Mouse (Mus musculus) embryonic facial prominence, embryonic 12.5 days (tissue): Measurements from ENCODE around the gene Mrap2. TPM values are rescaled to one million over a fixed set of nuclear protein-coding genes. Genes with fewer than 3 reads are reported as not detected.

Experiments
- ATAC-seq: fragments of 200-750 bp; cut with Nextera tagmentation; 2 replicates; pipeline ENCODE4 v1.8.0; 2017; ENCODE audit not compliant: insufficient number of reproducible peaks, insufficient read depth, low FRiP score, low TSS enrichment
- H3K27ac ChIP-seq: fragments of 300-500 bp; sonication (generic); 2 replicates; pipeline ENCODE4 v1.5.1; 2016; ENCODE audit warnings: mild to moderate bottlenecking
- H3K27me3 ChIP-seq: fragments of 300-500 bp; sonication (generic); 2 replicates; pipeline ENCODE4 v1.6.1; 2016; ENCODE audit warnings: mild to moderate bottlenecking, moderate library complexity
- H3K36me3 ChIP-seq: fragments of 300-500 bp; sonication (generic); 2 replicates; pipeline ENCODE4 v1.6.1; 2016; ENCODE audit warnings: mild to moderate bottlenecking
- H3K4me1 ChIP-seq: fragments of 300-500 bp; sonication (generic); 2 replicates; pipeline ENCODE4 v1.6.1; 2016
- H3K4me2 ChIP-seq: fragments of 300-500 bp; sonication (generic); replicated peaks from 2 replicates; pipeline ENCODE4 v1.6.1; 2016; ENCODE audit warnings: mild to moderate bottlenecking, moderate library complexity
- H3K4me3 ChIP-seq: fragments of 300-500 bp; sonication (generic); 2 replicates; pipeline ENCODE4 v1.5.1; 2016; ENCODE audit warnings: mild to moderate bottlenecking
- H3K9ac ChIP-seq: fragments of 300-500 bp; sonication (generic); 2 replicates; pipeline ENCODE4 v1.6.1; 2016; ENCODE audit warnings: mild to moderate bottlenecking, moderate library complexity
- H3K9me3 ChIP-seq: fragments of 300-500 bp; sonication (generic); 2 replicates; pipeline ENCODE4 v1.6.1; 2016; ENCODE audit warnings: mild to moderate bottlenecking, moderate library complexity
- WGBS: fragments of 180-500 bp; shearing (Covaris S2); methylation state at CpG from one replicate; pipeline ENCODE4 v1.1.7; 2016; 5-methylcytosine and 5-hydroxymethylcytosine counted together
- polyA plus RNA-seq: library from polyadenylated mRNA; unstranded; fragments of >200 nt; fragmentation: Nextera tagmentation; extraction: Ambion mirVana; gene quantifications from 2 replicates; pipeline ENCODE4 v1.2.1, GENCODE M21; 2016

Mrap2 gene
- polyA plus RNA-seq, 1 experiment from 2014 or later, result 0.19 TPM

- H3K4me2 ChIP-seq, result no peak overlapping the region
- H3K9me3 ChIP-seq, result no peaks in the 10 kb centered on the region
- H3K27me3 ChIP-seq, result peaks cover 36% of the 10 kb centered on the region
- peaks cover 17% of the 10 kb centered on the region; the same call in 1 of the 2 replicates for H3K4me1 ChIP-seq
- H3K36me3 ChIP-seq, result no peaks in the 10 kb centered on the region
- H3K9ac ChIP-seq, result no peak overlapping the region
- H3K4me3 ChIP-seq, result no peak overlapping the region; the same call in 1 of the 2 replicates
- no peak overlapping the region for H3K27ac ChIP-seq
- no peak for ATAC-seq
- 26% methylated on average over 11 of the region's 11 CpGs for WGBS
These were observed 1.6 kb downstream of the Mrap2 start for GRCm38 (mm10) chr9:87145671-87146070.

GRCm38 (mm10) chr9:87146400-87146799 lies 2.3 kb downstream of the Mrap2 start:
- Histone ChIP-seq H3K27ac (no peak overlapping the region), H3K9ac (no peak overlapping the region), H3K4me1 (peaks cover 17% of the 10 kb centered on the region; the same call in 1 of the 2 replicates), H3K27me3 (peaks cover 36% of the 10 kb centered on the region), H3K36me3 (no peaks in the 10 kb centered on the region), H3K9me3 (no peaks in the 10 kb centered on the region), H3K4me3 (no peak overlapping the region), H3K4me2 (no peak overlapping the region)
- ATAC-seq, result no peak
- WGBS, result 77% methylated on average over 4 of the region's 4 CpGs

DNA sequence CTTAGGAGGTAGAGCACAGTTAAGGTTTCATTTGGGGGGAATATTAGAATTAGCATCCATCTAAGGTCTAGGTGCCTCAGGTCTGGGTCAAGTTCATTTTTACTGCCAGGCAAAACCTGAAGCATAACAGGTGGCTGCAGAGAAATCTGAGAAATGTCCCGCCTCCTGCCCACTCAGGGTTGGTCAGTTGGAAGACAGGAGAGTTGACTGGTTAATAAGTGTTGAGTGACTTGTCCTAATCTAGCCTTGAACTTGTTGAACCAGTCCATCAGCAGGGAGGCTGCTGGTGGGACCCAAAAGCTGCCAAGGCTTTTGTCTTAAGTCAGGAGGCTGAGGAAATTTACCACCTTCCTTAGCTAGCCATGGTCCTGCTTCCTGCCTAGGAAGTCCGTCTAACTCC lies 3.8 kb downstream of the Mrap2 start:
- no peaks in the 10 kb centered on the region for H3K36me3 ChIP-seq
- no peak for ATAC-seq
- peaks cover 17% of the 10 kb centered on the region; the same call in 1 of the 2 replicates for H3K4me1 ChIP-seq
- 67% methylated on average over 2 of the region's 2 CpGs for WGBS
- no peak overlapping the region for H3K4me3 ChIP-seq
- no peak overlapping the region for H3K9ac ChIP-seq
- no peak overlapping the region for H3K4me2 ChIP-seq
- no peak overlapping the region for H3K27ac ChIP-seq
- H3K9me3 ChIP-seq, result no peaks in the 10 kb centered on the region
- peaks cover 36% of the 10 kb centered on the region for H3K27me3 ChIP-seq

DNA sequence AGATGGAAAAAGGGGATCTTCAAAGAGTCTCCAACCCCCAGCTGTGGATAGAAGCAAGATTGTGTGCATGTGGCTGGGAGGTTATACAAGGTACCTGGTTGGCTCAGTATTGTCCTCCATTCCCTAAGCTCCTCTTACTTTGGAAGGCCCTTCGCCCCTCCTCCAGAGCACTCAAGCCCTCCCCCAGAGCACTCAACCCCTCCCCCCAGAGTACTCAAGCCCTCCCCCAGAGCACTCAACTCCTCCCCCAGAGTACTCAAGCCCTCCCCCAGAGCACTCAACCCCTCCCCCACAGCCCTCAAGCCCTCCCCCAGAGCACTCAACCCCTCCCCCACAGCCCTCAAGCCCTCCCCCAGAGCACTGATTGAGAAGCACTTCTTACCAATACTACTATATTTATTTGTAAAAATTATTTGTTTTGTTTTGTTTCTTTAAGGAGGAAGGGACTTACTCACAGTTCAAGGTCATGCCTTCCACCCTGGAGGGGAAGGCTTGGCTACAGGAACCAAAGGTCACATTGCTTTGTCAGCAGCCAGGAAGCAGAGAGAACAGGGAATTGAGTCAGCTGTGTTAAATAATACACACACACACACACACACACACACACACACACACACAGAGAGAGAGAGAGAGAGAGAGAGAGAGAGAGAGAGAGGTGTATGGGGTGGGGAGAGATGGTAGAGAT lies 8.7 kb downstream of the Mrap2 start:
- no peaks in the 10 kb centered on the region for H3K4me1 ChIP-seq
- no peak for ATAC-seq
- H3K27ac ChIP-seq, result no peak overlapping the region
- no peaks in the 10 kb centered on the region for H3K27me3 ChIP-seq
- H3K9ac ChIP-seq, result no peak overlapping the region
- no peak overlapping the region for H3K4me2 ChIP-seq
- no peaks in the 10 kb centered on the region for H3K9me3 ChIP-seq
- no peak overlapping the region for H3K4me3 ChIP-seq
- 92% methylated on average over 1 of the region's 1 CpGs for WGBS
- H3K36me3 ChIP-seq, result no peaks in the 10 kb centered on the region

- Histone ChIP-seq H3K9me3 (no peaks in the 10 kb centered on the region), H3K4me2 (no peak overlapping the region), H3K27me3 (no peaks in the 10 kb centered on the region), H3K27ac (no peak overlapping the region), H3K4me1 (peaks cover 4% of the 10 kb centered on the region; the same call in 1 of the 2 replicates), H3K36me3 (no peaks in the 10 kb centered on the region), H3K9ac (no peak overlapping the region), H3K4me3 (no peak overlapping the region)
- ATAC-seq, result no peak
- 72% methylated on average over 4 of the region's 4 CpGs for WGBS
These were observed 18.5 kb downstream of the Mrap2 start for GRCm38 (mm10) chr9:87162559-87162958.

- Histone ChIP-seq H3K9me3 (no peaks in the 10 kb centered on the region), H3K27ac (no peak overlapping the region), H3K4me1 (peaks cover 8% of the 10 kb centered on the region; the same call in 1 of the 2 replicates), H3K27me3 (no peaks in the 10 kb centered on the region), H3K36me3 (no peaks in the 10 kb centered on the region), H3K4me2 (no peak overlapping the region), H3K4me3 (no peak overlapping the region), H3K9ac (no peak overlapping the region)
- ATAC-seq, result no peak
- 65% methylated on average over 9 of the region's 9 CpGs for WGBS
These were observed 23.1 kb downstream of the Mrap2 start for GRCm38 (mm10) chr9:87167001-87167830.

DNA sequence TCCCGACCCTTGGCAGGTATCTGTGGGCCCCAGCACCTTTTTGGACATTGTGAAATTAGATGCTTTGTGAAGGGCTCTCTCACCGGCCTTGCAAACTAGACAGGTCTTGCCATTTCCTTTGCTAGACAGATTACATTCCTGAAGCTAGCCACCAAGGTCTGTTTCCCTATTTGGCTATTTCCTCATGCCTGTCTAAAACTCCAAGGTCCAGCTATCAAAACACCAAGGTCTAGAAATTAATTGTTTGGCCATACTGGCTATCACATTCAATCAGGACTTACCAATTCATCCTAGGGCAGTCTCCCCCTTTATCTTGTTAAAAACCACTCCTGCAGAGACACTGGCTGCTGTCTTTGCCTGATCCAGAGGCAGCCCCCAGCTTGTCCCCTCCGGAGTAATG lies 23.9 kb downstream of the Mrap2 start:
- Histone ChIP-seq H3K27me3 (no peaks in the 10 kb centered on the region), H3K4me2 (no peak overlapping the region), H3K36me3 (no peaks in the 10 kb centered on the region), H3K9ac (no peak overlapping the region), H3K4me3 (no peak overlapping the region), H3K4me1 (peaks cover 8% of the 10 kb centered on the region; the same call in 1 of the 2 replicates), H3K27ac (no peak overlapping the region), H3K9me3 (no peaks in the 10 kb centered on the region)
- ATAC-seq, result no peak
- WGBS, result 43% methylated on average over 3 of the region's 3 CpGs

DNA sequence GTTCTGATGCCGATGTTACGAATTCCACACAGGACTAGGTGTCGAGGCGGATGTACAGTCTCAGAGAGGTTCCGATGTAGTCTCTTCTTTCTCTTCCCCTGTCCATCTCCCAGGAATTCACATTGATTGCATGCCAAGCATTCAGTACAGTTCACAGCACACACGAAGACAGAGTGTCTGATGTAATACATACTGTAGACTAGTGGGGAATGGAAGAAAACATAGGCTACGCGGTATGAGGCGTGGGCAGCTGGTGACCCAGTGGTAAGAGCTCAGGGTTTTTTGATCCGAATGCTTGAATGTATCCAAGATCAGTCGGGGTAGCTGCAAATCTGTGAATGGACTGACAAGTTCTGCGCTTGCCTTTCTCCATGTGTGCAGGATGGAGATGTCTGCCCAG lies 25.0 kb downstream of the Mrap2 start:
- no peak overlapping the region for H3K4me3 ChIP-seq
- no peaks in the 10 kb centered on the region for H3K27me3 ChIP-seq
- 82% methylated on average over 12 of the region's 12 CpGs for WGBS
- H3K9ac ChIP-seq, result no peak overlapping the region
- H3K36me3 ChIP-seq, result no peaks in the 10 kb centered on the region
- no peak overlapping the region for H3K4me2 ChIP-seq
- no peaks in the 10 kb centered on the region for H3K9me3 ChIP-seq
- no peak overlapping the region for H3K27ac ChIP-seq
- ATAC-seq, result no peak
- peaks cover 8% of the 10 kb centered on the region; the same call in 1 of the 2 replicates for H3K4me1 ChIP-seq

DNA sequence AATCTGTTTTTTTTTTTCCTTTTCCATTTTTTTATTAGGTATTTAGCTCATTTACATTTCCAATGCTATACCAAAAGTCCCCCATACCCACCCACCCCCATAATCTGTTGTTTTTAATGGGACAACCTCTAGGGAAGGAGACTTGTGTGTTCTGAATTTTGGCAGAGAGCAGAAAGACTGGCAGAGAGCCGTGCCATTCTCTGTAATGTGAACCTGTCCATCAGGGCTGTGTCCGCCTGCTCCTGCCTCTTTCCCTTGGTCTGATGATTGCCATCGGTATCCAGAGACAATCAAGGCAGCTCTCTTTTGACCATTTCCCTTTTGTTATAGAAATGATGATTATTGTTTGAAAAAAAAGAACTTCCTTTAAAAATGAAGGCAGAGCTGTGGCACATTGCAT lies 26.8 kb downstream of the Mrap2 start:
- Histone ChIP-seq H3K36me3 (no peaks in the 10 kb centered on the region), H3K9ac (no peak overlapping the region), H3K4me3 (no peak overlapping the region), H3K27me3 (no peaks in the 10 kb centered on the region), H3K27ac (no peak overlapping the region), H3K4me2 (no peak overlapping the region), H3K9me3 (no peaks in the 10 kb centered on the region), H3K4me1 (0 out of 2 replicates have a peak, but pooled peaks cover 8% of the 10 kb centered on the region)
- 70% methylated on average over 3 of the region's 3 CpGs for WGBS
- no peak for ATAC-seq

GRCm38 (mm10) chr9:87171517-87171916 lies 27.4 kb downstream of the Mrap2 start:
- 82% methylated on average over 3 of the region's 3 CpGs for WGBS
- no peak overlapping the region for H3K4me3 ChIP-seq
- no peak overlapping the region for H3K27ac ChIP-seq
- H3K27me3 ChIP-seq, result no peaks in the 10 kb centered on the region
- no peak overlapping the region for H3K4me2 ChIP-seq
- no peak for ATAC-seq
- no peaks in the 10 kb centered on the region for H3K9me3 ChIP-seq
- 0 out of 2 replicates have a peak, but pooled peaks cover 8% of the 10 kb centered on the region for H3K4me1 ChIP-seq
- no peak overlapping the region for H3K9ac ChIP-seq
- no peaks in the 10 kb centered on the region for H3K36me3 ChIP-seq

DNA sequence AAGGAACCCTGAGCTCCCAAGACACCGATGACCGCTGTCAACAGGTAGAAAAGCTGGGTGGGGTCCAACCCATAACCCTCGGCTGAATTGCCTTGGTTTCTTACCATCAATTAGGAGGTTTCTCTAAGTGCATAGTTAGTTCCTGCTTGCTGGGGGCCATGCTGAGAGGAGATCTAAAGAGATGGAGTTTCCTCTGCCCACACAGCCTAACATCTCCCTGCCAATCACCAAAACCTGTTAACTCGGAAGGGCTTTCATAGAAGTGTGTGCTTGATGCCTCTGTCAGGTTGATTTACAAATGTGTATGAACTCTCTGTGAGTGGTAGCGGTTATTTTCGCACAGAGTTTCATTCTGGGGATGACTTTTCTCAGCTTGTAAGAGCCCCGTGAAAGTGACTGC lies 34.4 kb downstream of the Mrap2 start:
- no peak for ATAC-seq
- 68% methylated on average over 7 of the region's 7 CpGs for WGBS

GRCm38 (mm10) chr9:87182231-87182630 lies 38.1 kb downstream of the Mrap2 start:
- Histone ChIP-seq H3K4me3 (no peak overlapping the region), H3K4me1 (no peaks in the 10 kb centered on the region), H3K9me3 (no peaks in the 10 kb centered on the region), H3K27me3 (no peaks in the 10 kb centered on the region), H3K9ac (no peak overlapping the region), H3K27ac (no peak overlapping the region), H3K36me3 (no peaks in the 10 kb centered on the region), H3K4me2 (no peak overlapping the region)
- no peak for ATAC-seq
- 91% methylated on average over 10 of the region's 10 CpGs for WGBS

More for the DNA sequence above, 34.4 kb downstream of the Mrap2 start:
- Histone ChIP-seq H3K27ac (no peak overlapping the region), H3K27me3 (no peaks in the 10 kb centered on the region), H3K4me3 (no peak overlapping the region), H3K36me3 (no peaks in the 10 kb centered on the region), H3K4me1 (no peaks in the 10 kb centered on the region), H3K9ac (no peak overlapping the region), H3K4me2 (no peak overlapping the region), H3K9me3 (no peaks in the 10 kb centered on the region)
